Mouse (Mus musculus): ENCODE data around the gene Myadml2.

Myadml2 gene

GRCm38 (mm10) chr11:120609250-120609649 is 38.7 kb downstream of the Myadml2 start:
- DNase-seq = peak in 1 of 2 experiments; percentile 35

DNA sequence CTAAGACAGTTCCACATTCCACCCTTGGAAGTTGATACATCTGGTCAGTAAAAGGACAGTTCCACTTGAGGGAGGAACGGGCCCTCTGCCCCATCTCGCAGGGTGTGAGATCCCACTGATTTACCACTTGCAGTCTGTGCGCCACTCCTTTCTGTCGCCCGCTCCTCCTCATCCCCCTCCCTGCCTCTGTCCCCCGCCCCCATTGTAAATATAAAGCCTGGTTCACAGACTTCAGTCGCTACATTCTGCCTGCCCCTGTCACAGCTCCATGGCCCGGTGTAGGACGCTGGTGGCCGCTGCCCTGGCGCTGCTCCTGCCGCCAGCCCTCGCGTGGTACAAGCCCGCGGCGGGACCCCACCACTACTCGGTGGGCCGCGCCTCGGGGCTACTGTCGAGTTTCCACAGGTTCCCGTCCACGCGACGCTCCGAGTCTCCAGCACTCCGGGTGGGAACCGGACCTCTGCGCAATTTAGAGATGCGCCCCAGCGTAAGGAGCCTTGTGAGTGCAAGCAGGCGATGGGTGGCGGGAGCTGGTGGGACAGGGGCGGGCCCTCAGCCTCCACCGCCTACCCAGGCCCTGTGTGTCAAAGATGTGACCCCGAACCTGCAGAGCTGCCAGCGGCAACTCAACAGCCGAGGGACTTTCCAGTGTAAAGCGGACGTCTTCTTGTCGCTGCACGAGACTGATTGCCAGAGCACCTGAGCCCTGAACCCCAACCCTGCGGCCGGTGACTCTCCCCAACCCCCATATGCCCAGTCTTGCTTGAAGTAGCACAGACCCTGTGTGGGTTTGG is 39.5 kb downstream of the Myadml2 start, which contains the start of gene Npb:
Npb (plus strand) TSS at position 237 of the 794 bp plus-strand sequence.
- DNase-seq = peak in 1 of 2 experiments; percentile 29

GRCm38 (mm10) chr11:120606764-120607163 is 41.2 kb downstream of the Myadml2 start:
- DNase-seq = peak in 1 of 2 experiments; percentile 3

DNA sequence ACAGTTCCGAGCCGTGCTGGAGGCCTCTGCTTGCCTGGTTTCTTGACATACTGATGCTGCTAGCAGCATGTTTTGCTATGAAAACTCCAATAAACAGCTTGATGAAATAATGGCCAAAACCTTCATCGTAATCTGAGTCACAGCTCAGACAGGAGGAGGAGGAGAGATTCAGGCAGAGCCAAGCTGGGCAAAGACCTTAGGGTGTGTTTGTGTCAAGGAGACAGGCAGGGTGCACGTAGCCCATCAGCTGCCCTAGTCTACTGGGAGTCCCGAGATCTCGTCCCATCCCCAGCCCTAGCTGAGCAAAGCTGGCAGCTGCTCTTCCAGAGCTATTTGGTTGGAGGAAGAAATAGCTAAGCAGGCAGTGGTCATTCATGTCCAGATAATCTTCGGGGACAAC is 42.3 kb downstream of the Myadml2 start:
- DNase-seq = no peak

GRCm38 (mm10) chr11:120603545-120603944 is 44.4 kb downstream of the Myadml2 start:
- DNase-seq = no peak

- DNase-seq = no peak
Measured at GRCm38 (mm10) chr11:120600716-120601115, 47.2 kb downstream of the Myadml2 start.

DNA sequence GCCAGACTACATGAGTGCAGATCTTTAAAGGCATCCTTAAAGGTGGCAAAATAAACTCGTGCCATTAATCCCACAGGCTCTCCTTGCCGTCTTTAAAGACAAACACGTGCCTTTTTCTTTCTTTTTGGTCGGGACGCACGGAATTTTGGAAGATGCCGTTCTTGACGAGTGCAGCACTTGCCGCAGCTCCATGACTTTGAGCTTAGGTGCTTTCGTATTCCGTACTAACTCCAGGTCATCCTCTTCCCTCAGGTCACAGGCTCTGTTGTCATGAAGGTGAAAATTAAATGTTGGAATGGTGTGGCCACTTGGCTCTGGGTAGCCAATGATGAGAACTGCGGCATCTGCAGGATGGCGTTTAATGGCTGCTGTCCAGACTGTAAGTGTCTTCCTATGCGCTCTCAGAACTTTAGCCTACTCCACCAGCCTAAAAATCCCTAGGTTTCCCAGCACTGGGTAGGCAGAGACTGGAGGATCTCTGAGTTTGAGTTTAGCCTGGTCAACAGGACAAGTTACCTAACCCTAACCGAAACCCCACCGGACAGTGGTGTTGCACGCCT is 48.9 kb downstream of the Myadml2 start:
- DNase-seq = peak in 1 of 2 experiments; percentile 25

DNA sequence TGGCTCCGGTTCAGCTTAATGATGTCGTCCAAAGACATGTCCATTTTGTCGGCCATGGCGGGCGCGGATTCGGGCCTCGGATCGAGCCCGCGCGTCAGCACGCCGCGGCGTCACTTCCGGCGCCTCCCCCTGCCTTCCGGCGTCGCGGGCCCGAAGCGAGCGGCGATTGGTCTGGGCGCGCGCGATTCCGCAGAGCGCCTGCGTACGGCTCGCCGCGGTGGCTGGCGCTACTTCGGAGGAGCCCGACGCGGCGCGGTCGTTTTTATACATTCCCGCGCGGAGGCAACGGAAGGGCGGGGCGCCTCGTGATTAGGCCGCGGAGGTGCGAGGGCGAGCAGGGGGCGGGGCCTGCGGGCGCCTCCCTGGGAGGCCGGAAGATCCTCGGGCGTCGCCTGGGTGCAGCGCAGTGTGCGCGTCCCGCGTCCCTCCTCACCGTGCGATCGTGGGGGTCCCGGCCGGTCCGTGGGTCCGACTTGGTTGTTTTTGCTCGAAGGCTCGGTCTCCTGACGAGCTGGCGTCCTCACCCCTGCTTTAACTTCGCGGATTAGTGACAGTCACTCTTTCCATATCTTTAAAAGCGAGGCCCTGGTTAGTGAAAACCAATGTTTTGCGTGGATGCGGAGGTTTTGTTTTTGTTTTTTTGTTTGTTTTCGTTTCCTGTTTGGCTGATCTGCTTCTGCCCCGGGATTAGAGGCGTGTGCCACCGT is 49.5 kb downstream of the Myadml2 start, which contains the start of the genes Alyref and Anapc11:
Alyref (minus strand) TSS at position 83 of the 707 bp plus-strand sequence.
Anapc11 (plus strand) TSS at position 139 of the 707 bp plus-strand sequence.
- DNase-seq = peak; percentile 95 to 97

GRCm38 (mm10) chr11:120597240-120598235 is 50.4 kb downstream of the Myadml2 start:
- DNase-seq = no peak

All from cerebellum, postnatal 25 days (tissue).